Mouse (Mus musculus): ENCODE measurements around the gene Gstp3.

Gstp3 gene

GRCm38 (mm10) chr19:4084984-4085383, 25.6 kb upstream of the Gstp3 start:
- H3K36me3 ChIP-seq (ENCODE audit: insufficient read depth, low read length), result no peaks in the 10 kb centered on the region
- H3K9me3 ChIP-seq (ENCODE audit: low read length), result no peaks in the 10 kb centered on the region
- peaks cover 17% of the 10 kb centered on the region for H3K27me3 ChIP-seq (ENCODE audit: insufficient read depth, low read length)
- no peak overlapping the region for H3K4me3 ChIP-seq (replicated peaks; ENCODE audit: low read length)
- peaks cover 32% of the 10 kb centered on the region for H3K4me1 ChIP-seq (replicated peaks; ENCODE audit: low read depth, low read length)
- TF ChIP-seq POU5F1 (IDR thresholded peaks at IDR 0.05; ENCODE audit: borderline replicate concordance, low read length) (no peak), NANOG (IDR thresholded peaks at IDR 0.05; ENCODE audit: borderline replicate concordance, low read length) (no peak), CTCF (conservative IDR thresholded peaks at IDR 0.05; ENCODE audit: low read length) (no peak)

- TF ChIP-seq POU5F1 (IDR thresholded peaks at IDR 0.05; ENCODE audit: borderline replicate concordance, low read length) (no peak), NANOG (IDR thresholded peaks at IDR 0.05; ENCODE audit: borderline replicate concordance, low read length) (no peak), CTCF (conservative IDR thresholded peaks at IDR 0.05; ENCODE audit: low read length) (no peak)
- Histone ChIP-seq H3K4me3 (replicated peaks; ENCODE audit: low read length) (peak overlapping the region; percentile 37), H3K27me3 (ENCODE audit: insufficient read depth, low read length) (peaks cover 21% of the 10 kb centered on the region), H3K9me3 (ENCODE audit: low read length) (no peaks in the 10 kb centered on the region), H3K4me1 (replicated peaks; ENCODE audit: low read depth, low read length) (peaks cover 28% of the 10 kb centered on the region), H3K36me3 (ENCODE audit: insufficient read depth, low read length) (no peaks in the 10 kb centered on the region)
Observed at GRCm38 (mm10) chr19:4083826-4084225, 24.5 kb upstream of the Gstp3 start.

DNA sequence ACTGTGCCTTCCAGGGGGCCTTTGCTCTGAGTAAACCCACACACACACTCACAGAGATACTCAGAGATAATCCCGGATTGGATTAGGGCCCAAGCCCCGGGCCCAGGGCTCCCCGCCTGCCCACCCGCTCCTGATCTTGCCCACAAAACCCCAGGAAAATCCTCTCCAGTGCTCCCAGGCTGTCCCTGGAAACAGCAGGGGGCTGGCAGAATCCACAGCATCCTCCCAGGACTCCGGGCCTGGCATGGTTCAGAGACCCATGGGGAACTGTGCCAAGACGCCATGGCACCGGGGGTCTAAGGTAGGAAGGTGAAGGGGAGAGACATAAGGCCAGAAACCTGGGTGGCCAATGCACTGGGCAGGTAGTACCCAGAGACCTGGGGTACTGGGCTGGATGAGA, 23.9 kb upstream of the Gstp3 start:
- Histone ChIP-seq H3K9me3 (ENCODE audit: low read length) (no peaks in the 10 kb centered on the region), H3K4me1 (replicated peaks; ENCODE audit: low read depth, low read length) (peaks cover 24% of the 10 kb centered on the region), H3K4me3 (replicated peaks; ENCODE audit: low read length) (peak overlapping the region; percentile 37), H3K36me3 (ENCODE audit: insufficient read depth, low read length) (no peaks in the 10 kb centered on the region), H3K27me3 (ENCODE audit: insufficient read depth, low read length) (peaks cover 21% of the 10 kb centered on the region)
- TF ChIP-seq POU5F1 (IDR thresholded peaks at IDR 0.05; ENCODE audit: borderline replicate concordance, low read length) (no peak), NANOG (IDR thresholded peaks at IDR 0.05; ENCODE audit: borderline replicate concordance, low read length) (no peak), CTCF (conservative IDR thresholded peaks at IDR 0.05; ENCODE audit: low read length) (no peak)

GRCm38 (mm10) chr19:4082219-4082965, 23.0 kb upstream of the Gstp3 start:
- no peaks in the 10 kb centered on the region for H3K9me3 ChIP-seq (ENCODE audit: low read length)
- H3K4me3 ChIP-seq (replicated peaks; ENCODE audit: low read length), result peak overlapping the region; percentile 37; the same call in 1 of the 2 replicates
- no peaks in the 10 kb centered on the region for H3K36me3 ChIP-seq (ENCODE audit: insufficient read depth, low read length)
- H3K4me1 ChIP-seq (replicated peaks; ENCODE audit: low read depth, low read length), result peaks cover 21% of the 10 kb centered on the region
- H3K27me3 ChIP-seq (ENCODE audit: insufficient read depth, low read length), result peaks cover 21% of the 10 kb centered on the region
- TF ChIP-seq POU5F1 (IDR thresholded peaks at IDR 0.05; ENCODE audit: borderline replicate concordance, low read length) (no peak), CTCF (conservative IDR thresholded peaks at IDR 0.05; ENCODE audit: low read length) (no peak), NANOG (IDR thresholded peaks at IDR 0.05; ENCODE audit: borderline replicate concordance, low read length) (no peak)

DNA sequence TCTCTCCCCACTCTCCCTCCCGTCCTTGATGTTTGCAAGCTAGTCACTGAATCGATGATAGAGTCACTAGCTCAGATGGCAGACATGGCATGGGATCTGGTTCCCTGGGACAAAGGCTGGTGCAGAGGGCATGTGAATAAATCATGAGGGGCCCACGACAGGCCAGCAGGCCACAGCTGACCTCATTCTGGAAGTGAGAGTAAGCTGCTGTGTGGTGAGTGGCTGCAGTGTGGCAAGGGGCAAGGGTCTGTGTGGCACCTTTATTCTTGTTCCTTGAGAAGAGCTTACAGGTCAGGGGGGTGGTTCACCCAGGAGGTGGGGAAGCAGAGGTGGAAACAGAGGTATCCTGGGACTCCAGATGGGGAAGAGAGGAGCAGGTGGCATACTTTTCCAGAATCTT, 22.0 kb upstream of the Gstp3 start, which contains the start of gene Cabp2:
Gene Cabp2 (plus strand): TSS at position 185 of the 400 bp plus-strand sequence.
- Histone ChIP-seq H3K27me3 (ENCODE audit: insufficient read depth, low read length) (peaks cover 21% of the 10 kb centered on the region), H3K9me3 (ENCODE audit: low read length) (peaks cover 3% of the 10 kb centered on the region), H3K4me3 (replicated peaks; ENCODE audit: low read length) (no peak within 1 kb of the TSS), H3K4me1 (replicated peaks; ENCODE audit: low read depth, low read length) (peaks cover 21% of the 10 kb centered on the region), H3K36me3 (ENCODE audit: insufficient read depth, low read length) (no peaks in the 10 kb centered on the region)
- TF ChIP-seq POU5F1 (IDR thresholded peaks at IDR 0.05; ENCODE audit: borderline replicate concordance, low read length) (no peak), CTCF (conservative IDR thresholded peaks at IDR 0.05; ENCODE audit: low read length) (no peak), NANOG (IDR thresholded peaks at IDR 0.05; ENCODE audit: borderline replicate concordance, low read length) (no peak)

- TF ChIP-seq POU5F1 (IDR thresholded peaks at IDR 0.05; ENCODE audit: borderline replicate concordance, low read length) (no peak), NANOG (IDR thresholded peaks at IDR 0.05; ENCODE audit: borderline replicate concordance, low read length) (no peak)
- H3K4me1 ChIP-seq (replicated peaks; ENCODE audit: low read depth, low read length), result peaks cover 21% of the 10 kb centered on the region
- no peak overlapping the region for H3K4me3 ChIP-seq (replicated peaks; ENCODE audit: low read length)
- H3K27me3 ChIP-seq (ENCODE audit: insufficient read depth, low read length), result peaks cover 15% of the 10 kb centered on the region
- H3K9me3 ChIP-seq (ENCODE audit: low read length), result peaks cover 8% of the 10 kb centered on the region
- no peaks in the 10 kb centered on the region for H3K36me3 ChIP-seq (ENCODE audit: insufficient read depth, low read length)
Observed at GRCm38 (mm10) chr19:4080511-4081009, 21.2 kb upstream of the Gstp3 start.

- Histone ChIP-seq H3K4me1 (replicated peaks; ENCODE audit: low read depth, low read length) (peaks cover 21% of the 10 kb centered on the region), H3K9me3 (ENCODE audit: low read length) (peaks cover 10% of the 10 kb centered on the region), H3K36me3 (ENCODE audit: insufficient read depth, low read length) (no peaks in the 10 kb centered on the region), H3K27me3 (ENCODE audit: insufficient read depth, low read length) (peaks cover 15% of the 10 kb centered on the region), H3K4me3 (replicated peaks; ENCODE audit: low read length) (no peak overlapping the region)
- TF ChIP-seq NANOG (IDR thresholded peaks at IDR 0.05; ENCODE audit: borderline replicate concordance, low read length) (no peak), CTCF (conservative IDR thresholded peaks at IDR 0.05; ENCODE audit: low read length) (no peak), POU5F1 (IDR thresholded peaks at IDR 0.05; ENCODE audit: borderline replicate concordance, low read length) (no peak)
Observed at GRCm38 (mm10) chr19:4079594-4079993, 20.2 kb upstream of the Gstp3 start.

DNA sequence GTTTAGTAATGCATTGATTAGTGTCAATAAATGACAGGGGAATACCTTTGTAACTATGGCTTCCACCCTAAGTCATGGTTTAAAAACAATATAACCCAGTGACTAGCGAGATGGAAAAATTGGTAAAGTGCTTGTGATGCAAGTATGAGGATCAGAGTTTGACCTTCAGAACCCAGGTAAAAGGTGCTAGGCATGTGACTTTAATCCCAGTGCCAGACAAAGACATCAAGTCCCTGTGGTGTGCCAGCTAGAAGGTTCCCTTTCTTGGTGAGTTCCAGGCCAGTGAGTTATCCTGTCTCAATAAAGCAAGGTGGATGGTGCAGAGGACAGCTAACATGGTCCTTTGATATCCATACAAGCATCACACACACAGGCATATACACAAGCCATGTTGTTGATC, 16.2 kb upstream of the Gstp3 start:
- H3K36me3 ChIP-seq (ENCODE audit: insufficient read depth, low read length), result no peaks in the 10 kb centered on the region
- no peak overlapping the region for H3K4me3 ChIP-seq (replicated peaks; ENCODE audit: low read length)
- peaks cover 7% of the 10 kb centered on the region for H3K4me1 ChIP-seq (replicated peaks; ENCODE audit: low read depth, low read length)
- peaks cover 16% of the 10 kb centered on the region for H3K9me3 ChIP-seq (ENCODE audit: low read length)
- peaks cover 4% of the 10 kb centered on the region; the same call in 1 of the 2 replicates for H3K27me3 ChIP-seq (ENCODE audit: insufficient read depth, low read length)
- TF ChIP-seq CTCF (conservative IDR thresholded peaks at IDR 0.05; ENCODE audit: low read length) (no peak), POU5F1 (IDR thresholded peaks at IDR 0.05; ENCODE audit: borderline replicate concordance, low read length) (no peak), NANOG (IDR thresholded peaks at IDR 0.05; ENCODE audit: borderline replicate concordance, low read length) (no peak)
